Mouse (Mus musculus) ES-Bruce4 (cell line): ENCODE results near the gene Slc7a7.

Source experiments
- CTCF ChIP-seq: IDR thresholded peaks from one replicate; pipeline ENCODE4 v1.8.1; 2011; ENCODE audit warnings: low read depth, low read length
- POLR2A ChIP-seq: IDR thresholded peaks from one replicate; pipeline ENCODE4 v1.8.1; 2011; ENCODE audit warnings: low read length; ENCODE audit not compliant: insufficient read depth

DNA sequence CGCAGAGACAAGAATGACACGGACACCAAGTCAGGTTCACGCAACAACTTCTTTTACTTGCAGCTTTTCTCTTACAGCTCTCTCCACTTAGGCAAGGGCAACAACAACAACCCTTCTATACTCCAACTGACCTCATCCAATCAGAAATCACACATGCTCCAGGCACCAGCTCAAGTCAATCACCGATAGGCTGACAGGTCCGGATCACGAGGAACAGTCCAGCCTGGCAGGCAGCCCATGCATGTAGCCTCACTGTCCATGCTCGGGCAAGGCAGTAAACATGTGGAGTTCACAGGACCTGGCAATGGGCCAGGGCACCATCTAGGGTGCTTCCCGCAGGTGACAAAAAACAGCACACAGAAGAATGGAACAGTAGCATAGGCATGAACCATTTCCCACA lies 65.3 kb downstream of the Slc7a7 start:
- TF ChIP-seq CTCF (no peak), POLR2A (no peak)
